Mouse (Mus musculus): Measurements from ENCODE around the gene Gm10643. TPM values are rescaled to one million over a fixed set of nuclear protein-coding genes. Genes with fewer than 3 reads are reported as not detected.

Gene Gm10643
- total RNA-seq, 1 experiment = 1.7 TPM

- Histone ChIP-seq H3K4me1 (ENCODE audit: control insufficient read depth in 2 of 2, insufficient read depth in 2 of 2, low read length in 2 of 2, poor library complexity in 1 of 2) (peaks cover 6 to 15% of the 10 kb centered on the region in 2 experiments), H3K27ac (ENCODE audit: insufficient read depth, low read depth, low read length, poor library complexity, severe bottlenecking) (no peak overlapping the region), H3K4me3 (ENCODE audit: insufficient read depth in 1 of 2, low read depth in 1 of 2, low read length in 2 of 2, poor library complexity in 1 of 2, severe bottlenecking in 1 of 2) (no peak overlapping the region), H3K9ac (ENCODE audit: insufficient read depth, low read depth, low read length, poor library complexity, severe bottlenecking) (no peak overlapping the region), H3K9me3 (ENCODE audit: control insufficient read depth, insufficient read depth, low read depth, low read length) (no peaks in the 10 kb centered on the region), H3K36me3 (ENCODE audit: control insufficient read depth, insufficient read depth, low read length, poor library complexity, severe bottlenecking) (no peaks in the 10 kb centered on the region)
- in situ Hi-C loops (cut with MboI; ENCODE audit: low sequenced_read_pairs in 2 of 2, unreplicated experiment in 2 of 2) = no loop called here
- no peak for DNase-seq (ENCODE audit: low read depth, low spot score)
- TF ChIP-seq ZNF384 (IDR thresholded peaks at IDR 0.05; ENCODE audit: low read depth, low read length) (no peak), ZC3H11A (IDR thresholded peaks at IDR 0.05; ENCODE audit: borderline replicate concordance, low read depth, low read length) (no peak), MAFK (IDR thresholded peaks at IDR 0.05; ENCODE audit: insufficient read depth, low read depth, low read length) (no peak), CHD2 (IDR thresholded peaks at IDR 0.05; ENCODE audit: low read depth, low read length) (no peak), HCFC1 (IDR thresholded peaks at IDR 0.05; ENCODE audit: borderline replicate concordance, insufficient read depth, low read length) (no peak)
These were observed 18.4 kb downstream of the Gm10643 start for GRCm38 (mm10) chr8:84046505-84046904.

- DNase-seq (ENCODE audit: low read depth, low spot score) = no peak
- H3K4me3 ChIP-seq (ENCODE audit: insufficient read depth in 1 of 2, low read depth in 1 of 2, low read length in 2 of 2, poor library complexity in 1 of 2, severe bottlenecking in 1 of 2) = peak within 1 kb of the TSS; percentile 63 to 67
- H3K9me3 ChIP-seq (ENCODE audit: control insufficient read depth, insufficient read depth, low read depth, low read length) = no peaks in the 10 kb centered on the region
- no peak within 1 kb of the TSS for H3K27ac ChIP-seq (ENCODE audit: insufficient read depth, low read depth, low read length, poor library complexity, severe bottlenecking)
- TF ChIP-seq CHD2 (IDR thresholded peaks at IDR 0.05; ENCODE audit: low read depth, low read length) (no peak), ZNF384 (IDR thresholded peaks at IDR 0.05; ENCODE audit: low read depth, low read length) (no peak), HCFC1 (IDR thresholded peaks at IDR 0.05; ENCODE audit: borderline replicate concordance, insufficient read depth, low read length) (no peak), ZC3H11A (IDR thresholded peaks at IDR 0.05; ENCODE audit: borderline replicate concordance, low read depth, low read length) (no peak), MAFK (IDR thresholded peaks at IDR 0.05; ENCODE audit: insufficient read depth, low read depth, low read length) (no peak)
- in situ Hi-C loops (cut with MboI; ENCODE audit: low sequenced_read_pairs in 2 of 2, unreplicated experiment in 2 of 2) = no loop called here
- H3K4me1 ChIP-seq (ENCODE audit: control insufficient read depth in 2 of 2, insufficient read depth in 2 of 2, low read length in 2 of 2, poor library complexity in 1 of 2) = peaks cover 6 to 15% of the 10 kb centered on the region in 2 experiments
- no peaks in the 10 kb centered on the region for H3K36me3 ChIP-seq (ENCODE audit: control insufficient read depth, insufficient read depth, low read length, poor library complexity, severe bottlenecking)
- H3K9ac ChIP-seq (ENCODE audit: insufficient read depth, low read depth, low read length, poor library complexity, severe bottlenecking) = peak within 1 kb of the TSS; percentile 61
These were observed 20.0 kb downstream of the Gm10643 start, which contains the start of gene Rln3 for GRCm38 (mm10) chr8:84044900-84045299. Gene Rln3, minus strand, starts transcription at chr8:84045000.

GRCm38 (mm10) chr8:84044103-84044502 lies 20.8 kb downstream of the Gm10643 start:
- H3K27ac ChIP-seq (ENCODE audit: insufficient read depth, low read depth, low read length, poor library complexity, severe bottlenecking) = no peak overlapping the region
- H3K36me3 ChIP-seq (ENCODE audit: control insufficient read depth, insufficient read depth, low read length, poor library complexity, severe bottlenecking) = no peaks in the 10 kb centered on the region
- H3K9me3 ChIP-seq (ENCODE audit: control insufficient read depth, insufficient read depth, low read depth, low read length) = no peaks in the 10 kb centered on the region
- no peak for DNase-seq (ENCODE audit: low read depth, low spot score)
- H3K4me1 ChIP-seq (ENCODE audit: control insufficient read depth in 2 of 2, insufficient read depth in 2 of 2, low read length in 2 of 2, poor library complexity in 1 of 2) = peaks cover 6 to 15% of the 10 kb centered on the region in 2 experiments
- no peak for TF ChIP-seq MAFK (IDR thresholded peaks at IDR 0.05; ENCODE audit: insufficient read depth, low read depth, low read length)
- TF ChIP-seq ZC3H11A (IDR thresholded peaks at IDR 0.05; ENCODE audit: borderline replicate concordance, low read depth, low read length) = no peak
- no peak for TF ChIP-seq CHD2 (IDR thresholded peaks at IDR 0.05; ENCODE audit: low read depth, low read length)
- no peak for TF ChIP-seq ZNF384 (IDR thresholded peaks at IDR 0.05; ENCODE audit: low read depth, low read length)
- peak overlapping the region; percentile 61; the same call in 1 of the 2 replicates for H3K9ac ChIP-seq (ENCODE audit: insufficient read depth, low read depth, low read length, poor library complexity, severe bottlenecking)
- in situ Hi-C loops (cut with MboI; ENCODE audit: low sequenced_read_pairs in 2 of 2, unreplicated experiment in 2 of 2) = no loop called here
- H3K4me3 ChIP-seq (ENCODE audit: insufficient read depth in 1 of 2, low read depth in 1 of 2, low read length in 2 of 2, poor library complexity in 1 of 2, severe bottlenecking in 1 of 2) = peak overlapping the region; percentile 63 to 67

- Histone ChIP-seq H3K27ac (ENCODE audit: insufficient read depth, low read depth, low read length, poor library complexity, severe bottlenecking) (no peak overlapping the region), H3K9me3 (ENCODE audit: control insufficient read depth, insufficient read depth, low read depth, low read length) (no peaks in the 10 kb centered on the region), H3K9ac (ENCODE audit: insufficient read depth, low read depth, low read length, poor library complexity, severe bottlenecking) (no peak overlapping the region), H3K36me3 (ENCODE audit: control insufficient read depth, insufficient read depth, low read length, poor library complexity, severe bottlenecking) (no peaks in the 10 kb centered on the region), H3K4me1 (ENCODE audit: control insufficient read depth in 2 of 2, insufficient read depth in 2 of 2, low read length in 2 of 2, poor library complexity in 1 of 2) (peaks cover 6 to 15% of the 10 kb centered on the region in 2 experiments), H3K4me3 (ENCODE audit: insufficient read depth in 1 of 2, low read depth in 1 of 2, low read length in 2 of 2, poor library complexity in 1 of 2, severe bottlenecking in 1 of 2) (peak overlapping the region; percentile 20 to 29; a peak in 1 of 4 replicates)
- DNase-seq (ENCODE audit: low read depth, low spot score) = no peak
- TF ChIP-seq CHD2 (IDR thresholded peaks at IDR 0.05; ENCODE audit: low read depth, low read length) = no peak
- TF ChIP-seq ZNF384 (IDR thresholded peaks at IDR 0.05; ENCODE audit: low read depth, low read length) = no peak
- no peak for TF ChIP-seq HCFC1 (IDR thresholded peaks at IDR 0.05; ENCODE audit: borderline replicate concordance, insufficient read depth, low read length)
- no peak for TF ChIP-seq MAFK (IDR thresholded peaks at IDR 0.05; ENCODE audit: insufficient read depth, low read depth, low read length)
- no peak for TF ChIP-seq ZC3H11A (IDR thresholded peaks at IDR 0.05; ENCODE audit: borderline replicate concordance, low read depth, low read length)
- in situ Hi-C loops (cut with MboI; ENCODE audit: low sequenced_read_pairs in 2 of 2, unreplicated experiment in 2 of 2) = no loop called here
These were observed 22.0 kb downstream of the Gm10643 start for GRCm38 (mm10) chr8:84042948-84043342.

Data from ES-E14 (cell line).